Mouse (Mus musculus): ENCODE results near the gene Babam1.

GRCm38 (mm10) chr8:71351117-71351516, 45.5 kb upstream of the Babam1 start:
- TF ChIP-seq POLR2A (IDR thresholded peaks at IDR 0.05; ENCODE audit: borderline replicate concordance, control insufficient read depth, low read depth, low read length) (no peak), CTCF (IDR thresholded peaks at IDR 0.05; ENCODE audit: control insufficient read depth, insufficient read depth, low read length) (no peak)
